Mouse (Mus musculus) heart, adult 2 months (tissue): ENCODE results near the gene Endod1.

ENCODE experiments used
- CTCF ChIP-seq: fragments of 200-600 bp; IDR thresholded peaks from 2 replicates; pipeline ENCODE4 v1.8.1; 2022; ENCODE audit warnings: antibody characterized with exemption, mild to moderate bottlenecking, moderate library complexity
- EP300 ChIP-seq: fragments of 200-500 bp; IDR thresholded peaks from 2 replicates; pipeline ENCODE4 v1.6.1; 2011; ENCODE audit warnings: low read depth, low read length, control low read depth; ENCODE audit not compliant: insufficient read depth
- POLR2A ChIP-seq: fragments of 200-500 bp; IDR thresholded peaks from 2 replicates; pipeline ENCODE4 v1.6.1; 2011; ENCODE audit warnings: mild to moderate bottlenecking, low read depth, low read length, control low read depth; ENCODE audit not compliant: insufficient read depth

GRCm38 (mm10) chr9:14408044-14408443 lies 26.7 kb upstream of the Endod1 start:
- TF ChIP-seq POLR2A (no peak), CTCF (no peak), EP300 (no peak)
